Mouse (Mus musculus) G1E (cell line): ENCODE measurements around the gene Actn2. TPM values are rescaled to one million over a fixed set of nuclear protein-coding genes. Genes with fewer than 3 reads are reported as not detected.
A peak's percentile ranks its signal among the peaks of the same experiment; 100 is the strongest.

ENCODE experiments used
- ATAC-seq: 2 replicates; pipeline ENCODE4 v1.8.0; 2016; ENCODE audit warnings: mild to moderate bottlenecking; ENCODE audit not compliant: insufficient number of reproducible peaks, poor library complexity, low FRiP score, severe bottlenecking; ENCODE audit errors: extremely low read depth
- DNase-seq: peaks from one replicate; pipeline ENCODE4 v3.0.0; 2012; ENCODE audit warnings: low spot score
- H3K27me3 ChIP-seq: 2 replicates; pipeline ENCODE4 v1.6.1; 2012; ENCODE audit warnings: mild to moderate bottlenecking, low read length, inconsistent platforms; ENCODE audit not compliant: insufficient read depth
- H3K36me3 ChIP-seq: replicated peaks from 2 replicates; pipeline ENCODE3; 2012; ENCODE audit warnings: mild to moderate bottlenecking, inconsistent platforms
- H3K4me1 ChIP-seq: 2 replicates; pipeline ENCODE4 v1.6.1; 2012; ENCODE audit warnings: low read depth, low read length, inconsistent platforms, mixed read lengths; ENCODE audit not compliant: insufficient read depth
- H3K4me3 ChIP-seq: 2 replicates; pipeline ENCODE4 v1.5.1; 2012; ENCODE audit warnings: low read depth, mild to moderate bottlenecking, inconsistent platforms, low read length, moderate library complexity, mixed read lengths
- H3K9me3 ChIP-seq: replicated peaks from 2 replicates; pipeline ENCODE4 v1.6.1; 2012; ENCODE audit warnings: inconsistent platforms
- CTCF ChIP-seq: IDR thresholded peaks from 2 replicates; pipeline ENCODE4 v1.5.1; 2012; ENCODE audit warnings: low read depth, low read length, inconsistent platforms, mixed read lengths
- GATA1 ChIP-seq: IDR thresholded peaks from 2 replicates; pipeline ENCODE4 v1.6.1; 2012; ENCODE audit warnings: borderline replicate concordance, low read length, inconsistent platforms, mixed read lengths
- GATA2 ChIP-seq: IDR thresholded peaks from 2 replicates; pipeline ENCODE4 v1.6.1; 2012; ENCODE audit warnings: low read depth, low read length, inconsistent platforms, borderline replicate concordance
- POLR2AphosphoS5 ChIP-seq: IDR thresholded peaks from 2 replicates; pipeline ENCODE4 v1.6.1; 2012; ENCODE audit warnings: low read depth, low read length, inconsistent platforms; ENCODE audit not compliant: insufficient replicate concordance
- TAL1 ChIP-seq: conservative IDR thresholded peaks from 2 replicates; pipeline ENCODE4 v1.6.1; 2012; ENCODE audit warnings: low read depth, low read length, inconsistent platforms, mixed read lengths
- polyA plus RNA-seq: library from polyadenylated mRNA; stranded (reverse); fragments of >175 nt; gene quantifications from 2 replicates; pipeline ENCODE4 v1.2.3, GENCODE M21; 2012
- total RNA-seq, 2 experiments: library from RNA; stranded (forward) in 1 of 2; stranded (reverse) in 1 of 2; fragments of 200-1000 nt in 1 of 2; fragments of >200 nt in 1 of 2; fragmentation: Nextera tagmentation in 1 of 2; gene quantifications; 2 replicates each; pipeline ENCODE4 v1.2.3; 2014 to 2017

Actn2 gene
- total RNA-seq (2014; fragmentation: Nextera tagmentation) = 0.30 TPM in 1 of 2 replicates, not detected in the other
- 0.55 and 0.76 TPM in 2 replicates for total RNA-seq (2017)
- not detected in 2 replicates for polyA plus RNA-seq

- peaks cover 5% of the 10 kb centered on the region; the same call in 1 of the 2 replicates for H3K27me3 ChIP-seq
- no peaks in the 10 kb centered on the region for H3K4me1 ChIP-seq
- ATAC-seq = no peak
- H3K36me3 ChIP-seq = no peaks in the 10 kb centered on the region
- TF ChIP-seq TAL1 = no peak
- no peak for TF ChIP-seq GATA2
- TF ChIP-seq GATA1 = no peak
- no peak for TF ChIP-seq POLR2AphosphoS5
- no peak for TF ChIP-seq CTCF
- no peak for DNase-seq
- no peaks in the 10 kb centered on the region for H3K9me3 ChIP-seq
- H3K4me3 ChIP-seq = no peak within 1 kb of the TSS
Observed at GRCm38 (mm10) chr13:12340183-12340975, at the start of gene Actn2. Gene Actn2 (minus strand): TSS chr13:12340760.

GRCm38 (mm10) chr13:12386286-12386685 lies 45.7 kb upstream of the Actn2 start:
- TF ChIP-seq GATA2 (no peak), POLR2AphosphoS5 (no peak), GATA1 (no peak), TAL1 (no peak), CTCF (0 out of 2 replicates have a peak, but pooled peaks have one; percentile 31)
- peak; percentile 13 for DNase-seq
- Histone ChIP-seq H3K27me3 (no peaks in the 10 kb centered on the region; the same call in 1 of the 2 replicates), H3K4me1 (no peaks in the 10 kb centered on the region), H3K36me3 (no peaks in the 10 kb centered on the region), H3K9me3 (no peaks in the 10 kb centered on the region), H3K4me3 (no peak overlapping the region)
- no peak for ATAC-seq

DNA sequence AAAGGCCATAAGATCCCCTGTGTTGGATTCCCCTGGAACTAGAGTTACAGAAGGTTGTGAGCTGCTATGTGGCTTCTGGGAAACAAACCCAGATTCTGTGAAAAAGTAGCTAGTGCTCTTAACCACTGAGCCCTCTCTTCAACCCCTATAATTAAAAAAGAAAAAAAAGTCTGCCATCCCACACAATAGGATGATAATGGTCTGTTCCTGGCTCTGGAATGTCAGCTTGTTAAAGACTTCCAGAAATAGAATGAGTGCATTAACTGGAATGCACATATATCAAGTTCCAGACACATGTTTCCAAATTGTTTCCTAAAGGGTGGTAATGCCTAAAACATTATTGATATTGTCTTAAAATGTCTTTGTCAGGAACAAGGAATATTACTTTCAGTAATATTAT lies 44.2 kb upstream of the Actn2 start:
- Histone ChIP-seq H3K36me3 (no peaks in the 10 kb centered on the region), H3K27me3 (no peaks in the 10 kb centered on the region; the same call in 1 of the 2 replicates), H3K4me3 (no peak overlapping the region), H3K4me1 (no peaks in the 10 kb centered on the region), H3K9me3 (no peaks in the 10 kb centered on the region)
- ATAC-seq = no peak
- no peak for TF ChIP-seq TAL1
- TF ChIP-seq GATA1 = no peak
- TF ChIP-seq GATA2 = no peak
- TF ChIP-seq CTCF = no peak
- TF ChIP-seq POLR2AphosphoS5 = no peak
- DNase-seq = no peak

- DNase-seq (no peak), ATAC-seq (no peak)
- Histone ChIP-seq H3K4me1 (no peaks in the 10 kb centered on the region), H3K36me3 (no peaks in the 10 kb centered on the region), H3K4me3 (no peak overlapping the region), H3K9me3 (no peaks in the 10 kb centered on the region), H3K27me3 (peaks cover 5% of the 10 kb centered on the region; the same call in 1 of the 2 replicates)
- no peak for TF ChIP-seq CTCF
- TF ChIP-seq GATA1 = no peak
- TF ChIP-seq GATA2 = no peak
- no peak for TF ChIP-seq TAL1
- TF ChIP-seq POLR2AphosphoS5 = no peak
Observed at GRCm38 (mm10) chr13:12376778-12377177, 36.2 kb upstream of the Actn2 start.

GRCm38 (mm10) chr13:12372755-12373154 lies 32.2 kb upstream of the Actn2 start:
- no peak for ATAC-seq
- no peaks in the 10 kb centered on the region for H3K9me3 ChIP-seq
- no peaks in the 10 kb centered on the region for H3K36me3 ChIP-seq
- no peak overlapping the region for H3K4me3 ChIP-seq
- H3K27me3 ChIP-seq = peaks cover 6% of the 10 kb centered on the region; the same call in 1 of the 2 replicates
- DNase-seq = no peak
- TF ChIP-seq GATA2 (no peak), POLR2AphosphoS5 (no peak), CTCF (no peak), GATA1 (no peak), TAL1 (no peak)
- H3K4me1 ChIP-seq = peaks cover 2% of the 10 kb centered on the region; the same call in 1 of the 2 replicates

- Histone ChIP-seq H3K9me3 (no peaks in the 10 kb centered on the region), H3K4me3 (no peak overlapping the region), H3K27me3 (peaks cover 3% of the 10 kb centered on the region; the same call in 1 of the 2 replicates), H3K4me1 (peaks cover 2% of the 10 kb centered on the region; the same call in 1 of the 2 replicates), H3K36me3 (no peaks in the 10 kb centered on the region)
- no peak for TF ChIP-seq GATA2
- no peak for TF ChIP-seq GATA1
- no peak for TF ChIP-seq POLR2AphosphoS5
- no peak for TF ChIP-seq TAL1
- no peak for TF ChIP-seq CTCF
- ATAC-seq (no peak), DNase-seq (no peak)
Observed at GRCm38 (mm10) chr13:12369930-12370329, 29.4 kb upstream of the Actn2 start.
